Mouse (Mus musculus): ENCODE measurements around the gene Ptrh1.

DNA sequence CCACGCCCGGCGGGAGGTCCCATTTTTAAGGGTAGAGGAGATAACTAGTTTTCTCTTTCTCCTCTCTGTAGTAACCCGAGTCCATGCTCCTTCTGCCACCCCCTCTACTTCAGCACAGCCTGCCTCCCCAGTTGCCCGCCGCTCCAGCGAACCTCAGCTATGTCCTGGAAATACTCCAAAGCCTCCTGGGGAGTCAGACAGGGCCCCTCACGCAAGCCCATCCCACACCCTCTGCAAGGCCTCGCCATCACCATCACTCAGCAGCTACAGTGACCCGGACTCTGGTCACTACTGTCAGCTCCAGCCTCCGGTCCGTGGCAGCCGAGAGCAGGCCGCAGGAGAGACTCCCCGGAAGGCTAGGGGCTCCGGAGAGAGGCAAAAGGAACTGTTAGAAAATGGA, 26.5 kb upstream of the Ptrh1 start:
- no peak for TF ChIP-seq FLI1 (IDR thresholded peaks at IDR 0.05; ENCODE audit: low read length)
- no peak for TF ChIP-seq GATA1 (IDR thresholded peaks at IDR 0.05; ENCODE audit: borderline replicate concordance, low read length)

Measured in megakaryocyte, embryonic 14.5 days (primary cell).